13 mouse cellular contexts compared by ENCODE assay signal in genomic region chr17:56380286-56380685, GRCm38 (mm10). TPM values are rescaled to one million over a fixed set of nuclear protein-coding genes. Genes with fewer than 3 reads are reported as not detected.
A peak's percentile ranks its signal among the peaks of the same experiment; 100 is the strongest.
DNase-seq lines count a peak whose midpoint lies in the region; ATAC-seq and TF ChIP-seq lines count a peak whose summit lies in the region.
"Had no signal": no experiment of that assay in that cellular context is flagged by ENCODE, and none has a peak within 500 bp of the region (broad histone marks: within the 10 kb centered on the region; RNA-seq: fewer than 3 reads in every experiment).

No protein-coding gene starts in this region.

- ATAC-seq in neural tube, embryonic 13.5 days (ENCODE audit: low read depth): peak; percentile 48; the same call in 1 of the 2 replicates
- peak; percentile 87 for ATAC-seq in forebrain, postnatal 0 days
- ATAC-seq: inflammation-experienced regulatory T-cells, adult 6 months had no signal

- 0 out of 2 replicates have a peak overlapping the region, but pooled peaks have one; percentile 34 for H3K9ac ChIP-seq in neural tube, embryonic 13.5 days
- 0 out of 2 replicates have a peak overlapping the region, but pooled peaks have one; percentile 6 for H3K9ac ChIP-seq in forebrain, postnatal 0 days

- DNase-seq in gastrocnemius, postnatal 14 days: peak; percentile 44
- DNase-seq in gastrocnemius, postnatal 25 days: no peak
- DNase-seq in neural tube, embryonic 10.5 days (ENCODE audit: extremely low spot score, low spot score): no peak
- peak; percentile 56 for DNase-seq in forebrain, postnatal 0 days
- DNase-seq in retina, embryonic 14.5 days (ENCODE audit: low spot score): peak; percentile 28
- DNase-seq in gastrocnemius, adult 18-20 months (ENCODE audit: low spot score): no peak
- DNase-seq in urinary bladder, postnatal 14 days (ENCODE audit: low spot score): no peak
- DNase-seq: adrenal gland, adult 8-10 months had no signal

- no peak overlapping the region for H3K4me2 ChIP-seq in neural tube, embryonic 13.5 days
- H3K4me2 ChIP-seq in forebrain, postnatal 0 days (ENCODE audit: low read depth): no peak overlapping the region
- H3K4me2 ChIP-seq: liver, embryonic 11.5 days had no signal

- no peak for TF ChIP-seq CTCF in forebrain, postnatal 0 days (IDR thresholded peaks at IDR 0.05; ENCODE audit: low read depth)

- 48% methylated on average over 6 of the region's 6 CpGs for WGBS in neural tube, embryonic 13.5 days
- WGBS in forebrain, postnatal 0 days: 26% methylated on average over 6 of the region's 6 CpGs

- intact Hi-C loops in gastrocnemius, postnatal 14 days (cut with DNase I; ENCODE audit: low total_unique reads): no loop called here

- no peak overlapping the region for H3K4me3 ChIP-seq in neural tube, embryonic 13.5 days
- H3K4me3 ChIP-seq in forebrain, postnatal 0 days (ENCODE audit: low read depth, low read length): no peak overlapping the region
- H3K4me3 ChIP-seq: heart, embryonic 10.5 days; megakaryocyte, embryonic 14.5 days had no signal

- no peaks in the 10 kb centered on the region for H3K27me3 ChIP-seq in neural tube, embryonic 13.5 days
- H3K27me3 ChIP-seq in forebrain, postnatal 0 days (ENCODE audit: insufficient read depth, low read length): no peaks in the 10 kb centered on the region
- H3K27me3 ChIP-seq: megakaryocyte, embryonic 14.5 days had no signal

- H3K27ac ChIP-seq in neural tube, embryonic 13.5 days (replicated peaks): peak overlapping the region; percentile 42
- peak overlapping the region; percentile 35; the same call in 1 of the 2 replicates for H3K27ac ChIP-seq in forebrain, postnatal 0 days (ENCODE audit: low read depth, low read length)
- H3K27ac ChIP-seq: heart, embryonic 10.5 days had no signal

- peaks cover 55% of the 10 kb centered on the region for H3K4me1 ChIP-seq in neural tube, embryonic 13.5 days (replicated peaks)
- H3K4me1 ChIP-seq in forebrain, postnatal 0 days (ENCODE audit: insufficient read depth): no peaks in the 10 kb centered on the region
- H3K4me1 ChIP-seq: heart, embryonic 10.5 days had no signal

- no peaks in the 10 kb centered on the region for H3K9me3 ChIP-seq in neural tube, embryonic 13.5 days
- H3K9me3 ChIP-seq in forebrain, postnatal 0 days (ENCODE audit: low read length): no peaks in the 10 kb centered on the region
- H3K9me3 ChIP-seq: heart, embryonic 10.5 days; megakaryocyte, embryonic 14.5 days had no signal

- H3K36me3 ChIP-seq in neural tube, embryonic 13.5 days: peaks cover 91% of the 10 kb centered on the region
- peaks cover 70% of the 10 kb centered on the region for H3K36me3 ChIP-seq in forebrain, postnatal 0 days (ENCODE audit: insufficient read depth)

RNA-seq across cellular contexts. Expression of gene Kdm4b, which starts 54.4 kb away (rescaled TPM):
- 10 to 100 TPM; 24.1 to 27.2 TPM for total RNA-seq in gastrocnemius, postnatal 14 days (2021)
- total RNA-seq in gastrocnemius, postnatal 25 days (2021): 10 to 100 TPM; 21.5 to 22.6 TPM
- polyA plus RNA-seq in neural tube, embryonic 13.5 days (2015; fragmentation: Nextera tagmentation; extraction: Ambion mirVana): 72.1 and 77.9 TPM in 2 replicates
- total RNA-seq in forebrain, postnatal 0 days (2014; rRNA removed): 107 and 133 TPM in 2 replicates
- 46.8 and 53.2 TPM in 2 replicates for polyA plus RNA-seq in forebrain, postnatal 0 days (2015; fragmentation: Nextera tagmentation; extraction: Ambion mirVana)
- 10 to 100 TPM; 20.1 to 23.1 TPM for total RNA-seq in gastrocnemius, adult 18-20 months (2021)

Comparison
In these comparisons a context has a peak if more than half of its experiments do, and no peak if none do; other contexts are left out.
1. DNase-seq: peak in gastrocnemius, postnatal 14 days (single experiment), forebrain, postnatal 0 days (single experiment) and retina, embryonic 14.5 days (single experiment); none in gastrocnemius, postnatal 25 days (single experiment), neural tube, embryonic 10.5 days (single experiment), gastrocnemius, adult 18-20 months (single experiment) and urinary bladder, postnatal 14 days (single experiment).